Mouse (Mus musculus) ovary, postnatal 14 days (tissue): ENCODE results near the gene Kif15.

Experiments used
- DNase-seq: peaks from one replicate; pipeline ENCODE4 v3.0.0; 2022; ENCODE audit warnings: low spot score

Gene Kif15

GRCm38 (mm10) chr9:122950643-122951475, at the start of gene Kif15, which contains the start of gene 1110059G10Rik:
Kif15 (plus strand) TSS chr9:122951046.
1110059G10Rik (minus strand) TSS chr9:122951000.
- peak; percentile 95 for DNase-seq

- no peak for DNase-seq
These were observed 49.8 kb upstream of the Kif15 start for GRCm38 (mm10) chr9:122901047-122901446.

GRCm38 (mm10) chr9:122902717-122903535, 47.9 kb upstream of the Kif15 start:
- DNase-seq = peak; percentile 44

GRCm38 (mm10) chr9:122922436-122922835, 28.4 kb upstream of the Kif15 start:
- no peak for DNase-seq

GRCm38 (mm10) chr9:122922936-122923381, 27.9 kb upstream of the Kif15 start, which contains the start of gene Zfp105:
Zfp105 (plus strand) TSS chr9:122923072.
- DNase-seq = peak; percentile 64

GRCm38 (mm10) chr9:122928915-122929314, 21.9 kb upstream of the Kif15 start:
- no peak for DNase-seq

- no peak for DNase-seq
These were observed 47.8 kb downstream of the Kif15 start for GRCm38 (mm10) chr9:122998406-122999192.

- DNase-seq = no peak
These were observed 48.3 kb downstream of the Kif15 start for GRCm38 (mm10) chr9:122999193-122999586.

- no peak for DNase-seq
These were observed 53.9 kb downstream of the Kif15 start for GRCm38 (mm10) chr9:123004718-123005117.

GRCm38 (mm10) chr9:123006071-123006470, 55.2 kb downstream of the Kif15 start:
- no peak for DNase-seq

- DNase-seq = peak; percentile 74
These were observed 70.3 kb downstream of the Kif15 start, which contains the start of gene Tmem42 for GRCm38 (mm10) chr9:123020995-123021631. Tmem42 (plus strand) TSS chr9:123021326.

GRCm38 (mm10) chr9:123021636-123022379, 71.0 kb downstream of the Kif15 start:
- no peak for DNase-seq

- no peak for DNase-seq
These were observed 73.4 kb downstream of the Kif15 start for GRCm38 (mm10) chr9:123024201-123024600.

- no peak for DNase-seq
These were observed 80.8 kb downstream of the Kif15 start for GRCm38 (mm10) chr9:123031496-123032246.

GRCm38 (mm10) chr9:123034426-123034825, 83.6 kb downstream of the Kif15 start, which contains the start of gene Tgm4:
Tgm4 (plus strand) TSS chr9:123034726.
- no peak for DNase-seq

GRCm38 (mm10) chr9:123047665-123048064, 96.8 kb downstream of the Kif15 start:
- no peak for DNase-seq

- DNase-seq = no peak
These were observed 108.0 kb downstream of the Kif15 start for GRCm38 (mm10) chr9:123058724-123059292.

GRCm38 (mm10) chr9:123060172-123060571, 109.3 kb downstream of the Kif15 start:
- no peak for DNase-seq
